Mouse (Mus musculus) adrenal gland, postnatal 0 days (tissue): ENCODE measurements around the gene Krtap4-7. TPM values are rescaled to one million over a fixed set of nuclear protein-coding genes. Genes with fewer than 3 reads are reported as not detected.

ENCODE experiments used
- polyA plus RNA-seq: library from polyadenylated mRNA; unstranded; fragments of >200 nt; fragmentation: Nextera tagmentation; extraction: Ambion mirVana; gene quantifications from 2 replicates; pipeline ENCODE4 v1.2.1, GENCODE M21; 2015

Krtap4-7 gene
- polyA plus RNA-seq: not detected in 2 replicates

DNA sequence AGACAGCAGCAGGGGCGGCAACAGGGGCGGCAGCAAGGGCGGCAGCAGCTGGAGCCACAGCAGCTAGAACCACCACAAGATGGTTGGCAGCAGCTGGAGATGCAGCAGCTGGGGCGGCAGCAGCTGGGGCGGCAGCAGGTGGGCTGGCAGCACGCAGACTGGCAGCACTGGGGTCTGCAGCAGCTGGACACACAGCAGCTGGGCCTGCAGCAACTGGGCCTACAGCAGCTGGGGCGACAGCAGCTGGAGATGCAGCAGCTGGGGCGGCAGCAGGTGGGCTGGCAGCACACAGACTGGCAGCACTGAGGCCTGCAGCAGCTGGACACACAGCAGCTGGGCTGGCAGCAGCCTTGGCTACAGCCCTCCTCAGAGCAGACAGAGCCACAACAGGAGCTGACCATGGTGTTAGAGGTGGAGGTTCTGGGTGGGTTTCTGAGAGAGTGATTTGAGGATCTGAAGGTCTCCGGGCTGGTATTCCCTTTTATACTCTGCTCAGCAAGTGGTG, at the start of gene Krtap4-7:
Gene Krtap4-7 (minus strand): TSS at position 455 of the 505 bp plus-strand sequence.

DNA sequence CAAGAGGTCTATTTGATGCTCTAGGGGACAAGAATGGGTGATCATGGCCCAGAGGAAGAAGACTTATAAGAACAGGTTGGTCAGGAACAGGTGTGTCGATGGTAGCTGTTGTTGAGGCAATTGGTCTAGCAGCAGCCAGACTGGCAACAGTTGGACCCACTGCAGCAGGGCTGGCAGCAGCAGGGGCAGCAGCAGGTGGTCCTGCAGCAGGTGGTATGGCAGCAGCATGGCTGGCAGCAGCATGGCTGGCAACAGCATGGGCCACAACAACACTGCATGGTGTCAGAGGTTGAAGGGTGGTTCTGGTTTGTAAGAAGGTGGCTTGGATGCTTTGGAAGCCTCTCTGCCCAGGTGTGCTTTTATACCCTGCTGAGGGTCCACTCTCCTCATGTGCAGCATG, 46.6 kb upstream of the Krtap4-7 start, which contains the start of gene Gm14190:
Gene Gm14190 (minus strand): TSS at position 278 of the 400 bp plus-strand sequence.

DNA sequence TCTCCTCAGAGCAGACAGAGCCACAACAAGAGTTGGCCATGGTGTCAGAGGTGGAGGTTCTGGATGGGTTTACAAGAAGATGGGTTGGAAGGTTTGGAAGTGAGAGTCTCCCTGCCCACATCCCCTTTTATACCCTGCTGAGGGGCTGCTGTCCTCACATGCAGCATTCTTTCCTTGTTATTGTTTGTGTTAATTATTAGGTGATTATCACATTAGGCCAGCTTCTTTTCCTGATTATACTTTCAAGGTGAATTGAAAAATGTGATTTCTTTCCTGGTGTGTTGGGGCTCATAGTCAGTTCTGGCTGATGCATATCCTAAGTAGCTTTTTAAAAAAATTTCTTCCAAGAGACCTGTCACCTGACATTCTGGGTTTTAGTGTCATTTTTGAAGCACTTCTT, 22.0 kb upstream of the Krtap4-7 start, which contains the start of gene Krtap4-6:
Gene Krtap4-6 (minus strand): TSS at position 101 of the 400 bp plus-strand sequence.

DNA sequence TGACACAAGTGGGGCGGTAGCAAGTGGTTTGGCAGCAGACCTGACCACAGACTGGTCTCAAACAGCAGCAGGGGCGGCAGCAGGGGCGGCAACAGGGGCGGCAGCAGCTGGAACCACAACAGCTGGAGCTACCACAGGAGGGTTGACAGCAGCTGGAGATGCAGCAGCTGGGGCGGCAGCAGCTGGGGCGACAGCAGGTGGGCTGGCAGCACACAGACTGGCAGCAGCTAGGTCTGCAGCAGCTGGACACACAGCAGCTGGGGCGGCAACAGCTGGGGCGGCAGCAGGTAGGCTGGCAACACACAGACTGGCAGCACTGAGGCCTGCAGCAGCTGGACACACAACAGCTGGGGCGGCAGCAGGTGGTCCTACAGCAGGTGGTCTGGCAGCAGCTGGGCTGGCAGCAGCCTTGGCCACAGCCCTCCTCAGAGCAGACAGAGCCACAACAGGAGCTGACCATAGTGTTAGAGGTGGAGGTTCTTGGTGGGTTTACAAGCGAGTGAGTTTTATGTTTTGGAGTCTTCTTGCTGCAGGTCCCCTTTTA, 14.7 kb upstream of the Krtap4-7 start, which contains the start of gene Gm11563:
Gene Gm11563 (minus strand): TSS at position 494 of the 544 bp plus-strand sequence.

DNA sequence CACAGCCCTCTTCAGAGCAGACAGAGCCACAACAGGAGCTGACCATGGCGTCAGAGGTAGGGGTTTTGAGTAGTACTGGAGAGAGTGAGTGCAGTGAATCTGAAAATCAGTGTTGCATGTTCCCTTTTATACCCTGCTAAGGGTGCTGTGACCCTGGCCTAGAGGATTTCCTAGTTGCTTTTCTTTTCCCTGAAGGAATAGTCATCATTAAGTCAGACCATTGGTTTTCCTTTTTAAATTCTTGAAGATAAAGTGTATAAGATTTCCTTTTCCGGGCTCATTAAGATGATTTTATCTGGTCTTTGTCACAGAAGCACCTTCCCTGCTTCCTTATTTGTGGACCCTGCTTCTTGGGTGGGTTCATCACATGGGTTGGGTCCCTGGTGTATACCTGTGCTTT, 6.2 kb upstream of the Krtap4-7 start, which contains the start of gene Gm11555:
Gene Gm11555 (minus strand): TSS at position 101 of the 400 bp plus-strand sequence.

DNA sequence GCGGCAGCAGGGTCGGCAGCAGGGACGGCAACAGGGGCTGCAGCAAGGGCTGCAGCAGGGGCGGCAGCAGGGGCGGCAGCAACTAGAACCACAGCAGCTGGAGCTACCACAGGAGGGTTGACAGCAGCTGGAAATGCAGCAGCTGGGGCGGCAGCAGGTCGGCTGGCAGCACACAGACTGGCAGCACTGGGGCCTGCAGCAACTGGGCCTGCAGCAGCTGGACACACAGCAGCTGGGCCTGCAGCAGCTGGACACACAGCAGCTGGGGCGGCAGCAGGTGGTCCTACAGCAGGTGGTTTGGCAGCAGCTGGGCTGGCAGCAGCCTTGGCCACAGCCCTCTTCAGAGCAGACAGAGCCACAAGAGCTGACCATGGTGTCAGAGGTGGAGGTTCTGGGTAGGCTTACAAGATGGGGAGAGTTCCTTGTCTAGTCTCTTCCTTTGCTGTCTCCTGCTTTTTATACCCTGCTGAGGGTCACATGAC, 9.2 kb downstream of the Krtap4-7 start, which contains the start of gene Krtap4-2:
Gene Krtap4-2 (minus strand): TSS at position 432 of the 482 bp plus-strand sequence.

DNA sequence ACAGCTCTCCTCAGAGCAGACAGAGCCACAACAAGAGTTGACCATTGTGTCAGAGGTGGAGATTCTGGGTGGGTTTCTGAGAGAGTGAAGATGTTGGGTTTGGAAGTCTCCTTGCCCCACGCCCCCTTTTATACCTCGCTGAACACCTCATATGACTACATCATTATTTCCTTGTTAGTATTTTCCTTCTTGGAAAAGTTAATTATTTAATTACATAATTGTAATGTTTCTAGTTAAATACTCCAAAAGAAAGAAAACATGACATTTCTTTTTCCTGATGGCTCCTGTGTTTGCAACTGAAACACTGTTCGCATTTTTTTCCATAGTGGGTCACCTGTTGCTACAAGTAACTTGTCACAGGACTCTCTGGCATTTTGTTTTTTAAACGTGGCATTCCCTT, 15.8 kb downstream of the Krtap4-7 start, which contains the start of gene Krtap4-1:
Gene Krtap4-1 (minus strand): TSS at position 101 of the 400 bp plus-strand sequence.

DNA sequence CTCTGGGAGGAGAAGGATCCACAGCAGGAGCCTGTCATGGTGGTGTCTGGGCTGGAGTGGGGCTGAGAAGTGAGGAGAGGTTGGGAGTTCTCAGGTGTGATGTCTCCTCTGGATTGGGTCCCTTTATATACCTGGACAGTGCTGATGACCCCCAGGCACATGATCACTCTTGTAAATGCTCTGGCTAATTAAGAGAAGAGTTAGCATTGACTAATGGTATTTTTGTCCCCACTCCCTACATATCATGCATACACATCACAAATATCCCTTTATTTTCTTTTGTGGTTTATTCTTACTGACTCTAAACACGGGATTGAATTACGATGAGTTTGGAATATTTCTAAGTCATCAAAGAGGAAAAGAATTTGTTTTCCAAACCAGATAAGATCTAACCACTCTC, 23.6 kb downstream of the Krtap4-7 start, which contains the start of gene Gm11562:
Gene Gm11562 (minus strand): TSS at position 101 of the 400 bp plus-strand sequence.

DNA sequence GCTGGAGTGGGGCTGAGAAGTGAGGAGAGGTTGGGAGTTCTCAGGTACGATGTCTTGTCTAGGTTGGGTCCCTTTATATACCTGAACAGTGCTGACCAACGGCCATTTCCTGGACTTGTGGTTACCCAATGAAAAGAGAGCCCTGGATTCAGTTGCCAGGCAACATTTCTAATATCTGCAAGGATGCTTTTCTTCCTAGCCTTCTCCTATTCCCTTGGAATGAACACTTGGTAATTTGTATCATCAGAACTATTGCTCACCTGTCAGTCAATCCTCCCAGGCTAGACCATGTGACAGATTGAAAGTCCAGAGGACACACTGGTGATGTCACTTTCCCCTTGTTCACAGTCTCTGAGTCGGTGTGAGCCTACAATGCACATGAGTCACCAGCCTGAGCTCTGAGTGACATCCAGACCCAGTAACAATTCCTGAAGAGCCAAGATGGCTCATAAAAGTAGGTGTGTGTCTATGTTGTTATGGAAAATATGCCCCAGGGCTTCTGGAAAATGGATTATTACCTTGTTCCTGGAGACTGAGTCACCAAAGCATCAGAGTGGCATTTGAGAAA, 29.0 kb downstream of the Krtap4-7 start, which contains the start of gene Krtap2-4:
Gene Krtap2-4 (minus strand): TSS at position 51 of the 568 bp plus-strand sequence.

DNA sequence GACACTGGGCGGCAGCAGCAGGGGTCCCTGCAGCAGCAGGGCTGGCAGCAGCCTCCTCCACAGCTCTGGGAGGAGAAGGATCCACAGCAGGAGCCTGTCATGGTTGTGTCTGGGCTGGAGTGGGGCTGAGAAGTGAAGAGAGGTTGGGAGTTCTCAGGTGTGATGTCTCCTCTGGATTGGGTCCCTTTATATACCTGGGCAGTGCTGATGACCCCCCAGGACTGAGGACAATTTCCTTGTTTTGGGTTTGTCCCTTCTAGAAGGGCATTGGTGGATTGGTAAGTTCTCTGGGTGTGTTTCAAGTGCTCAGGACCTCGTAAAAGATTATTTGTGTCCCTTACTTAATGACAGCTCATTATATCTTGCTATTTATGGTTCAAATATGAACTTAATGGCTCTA, 33.8 kb downstream of the Krtap4-7 start, which contains the start of gene Gm11937:
Gene Gm11937 (minus strand): TSS at position 101 of the 400 bp plus-strand sequence.

DNA sequence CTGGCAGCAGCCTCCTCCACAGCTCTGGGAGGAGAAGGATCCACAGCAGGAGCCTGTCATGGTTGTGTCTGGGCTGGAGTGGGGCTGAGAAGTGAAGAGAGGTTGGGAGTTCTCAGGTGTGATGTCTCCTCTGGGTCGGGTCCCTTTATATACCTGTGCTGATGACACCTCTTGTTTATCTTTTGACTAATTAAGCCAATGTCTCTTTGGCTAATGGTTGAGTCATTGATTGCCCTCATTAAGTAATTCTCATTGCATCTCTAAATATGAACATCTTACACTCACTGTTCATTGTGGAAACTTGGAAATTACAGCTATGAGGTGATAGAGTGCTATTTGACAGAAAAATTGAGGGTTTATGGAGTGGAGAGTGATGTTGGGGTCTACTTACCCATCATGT, 40.7 kb downstream of the Krtap4-7 start, which contains the start of gene Gm11938:
Gene Gm11938 (minus strand): TSS at position 101 of the 400 bp plus-strand sequence.

DNA sequence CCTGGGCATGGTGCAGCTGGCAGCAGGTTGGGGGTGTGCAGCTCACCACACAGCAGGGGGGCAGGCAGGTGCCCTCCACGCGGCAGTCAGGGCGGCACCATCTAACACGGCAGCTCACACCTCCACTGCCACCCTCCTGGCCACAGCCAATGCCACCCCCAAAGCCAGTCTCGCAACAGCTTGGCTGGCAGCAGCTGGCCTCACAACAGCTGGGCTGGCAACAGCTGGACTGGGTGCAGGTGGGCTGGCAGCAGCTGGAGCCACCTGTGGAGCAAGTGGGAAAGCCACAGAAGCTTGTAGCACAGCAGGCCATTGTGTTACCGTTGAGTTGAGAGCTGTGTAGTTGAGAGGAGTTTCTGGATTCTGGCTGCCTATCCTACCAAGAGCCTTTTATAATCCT, 46.1 kb downstream of the Krtap4-7 start, which contains the start of gene Krtap9-3:
Gene Krtap9-3 (minus strand): TSS at position 364 of the 400 bp plus-strand sequence.

Other genes starting within 250 kb of the Krtap4-7 start
- not detected in 2 replicates for gene Krt12, start 221.8 kb downstream of the Krtap4-7 start, polyA plus RNA-seq
- gene Krt20, start 205.9 kb downstream of the Krtap4-7 start, polyA plus RNA-seq: 1.3 and 3.1 TPM in 2 replicates
- 1.7 and 3.0 TPM in 2 replicates for gene Krt23, start 151.0 kb downstream of the Krtap4-7 start, polyA plus RNA-seq
- gene Krt39, start 122.8 kb downstream of the Krtap4-7 start, polyA plus RNA-seq: not detected in 2 replicates
- gene Krt40, start 100.9 kb downstream of the Krtap4-7 start, polyA plus RNA-seq: not detected in 2 replicates
- gene Krtap3-3, start 93.2 kb downstream of the Krtap4-7 start, polyA plus RNA-seq: not detected in 2 replicates
- gene Krtap3-2, start 87.2 kb downstream of the Krtap4-7 start, polyA plus RNA-seq: not detected in 2 replicates
- gene Gm11939, start 84.6 kb downstream of the Krtap4-7 start, polyA plus RNA-seq: not detected in 2 replicates
- gene Krtap3-1, start 77.5 kb downstream of the Krtap4-7 start, polyA plus RNA-seq: not detected in 2 replicates
- not detected in 2 replicates for gene Krtap1-5, start 63.1 kb downstream of the Krtap4-7 start, polyA plus RNA-seq
- gene Krtap1-4, start 60.4 kb downstream of the Krtap4-7 start, polyA plus RNA-seq: not detected in 2 replicates
- gene Krtap1-3, start 52.8 kb downstream of the Krtap4-7 start, polyA plus RNA-seq: not detected in 2 replicates
- gene Krtap9-3, start 46.0 kb downstream of the Krtap4-7 start, polyA plus RNA-seq: not detected in 2 replicates
- not detected in 2 replicates for gene Gm11938, start 40.8 kb downstream of the Krtap4-7 start, polyA plus RNA-seq
- not detected in 2 replicates for gene Gm11937, start 33.9 kb downstream of the Krtap4-7 start, polyA plus RNA-seq
- gene Krtap2-4, start 29.2 kb downstream of the Krtap4-7 start, polyA plus RNA-seq: not detected in 2 replicates
- gene Gm11562, start 23.7 kb downstream of the Krtap4-7 start, polyA plus RNA-seq: not detected in 2 replicates
- not detected in 2 replicates for gene Krtap4-1, start 15.9 kb downstream of the Krtap4-7 start, polyA plus RNA-seq
- not detected in 2 replicates for gene Krtap4-2, start 9.0 kb downstream of the Krtap4-7 start, polyA plus RNA-seq
- gene Gm11555, start 6.1 kb upstream of the Krtap4-7 start, polyA plus RNA-seq: not detected in 2 replicates
- not detected in 2 replicates for gene Gm11563, start 14.9 kb upstream of the Krtap4-7 start, polyA plus RNA-seq
- not detected in 2 replicates for gene Krtap4-6, start 21.9 kb upstream of the Krtap4-7 start, polyA plus RNA-seq
- not detected in 2 replicates for gene Gm14190, start 46.7 kb upstream of the Krtap4-7 start, polyA plus RNA-seq
- gene Gm14180, start 90.2 kb upstream of the Krtap4-7 start, polyA plus RNA-seq: not detected in 2 replicates
- not detected in 2 replicates for gene Gm11595, start 128.8 kb upstream of the Krtap4-7 start, polyA plus RNA-seq
- gene Krtap4-8, start 136.6 kb upstream of the Krtap4-7 start, polyA plus RNA-seq: not detected in 2 replicates
- not detected in 2 replicates for gene Krtap4-9, start 141.1 kb upstream of the Krtap4-7 start, polyA plus RNA-seq
- not detected in 2 replicates for gene Gm11596, start 149.4 kb upstream of the Krtap4-7 start, polyA plus RNA-seq
- gene Gm11569, start 154.8 kb upstream of the Krtap4-7 start, polyA plus RNA-seq: not detected in 2 replicates
- not detected in 2 replicates for gene Gm11554, start 160.4 kb upstream of the Krtap4-7 start, polyA plus RNA-seq
- not detected in 2 replicates for gene Krtap4-13, start 165.8 kb upstream of the Krtap4-7 start, polyA plus RNA-seq
- gene Gm11564, start 171.6 kb upstream of the Krtap4-7 start, polyA plus RNA-seq: not detected in 2 replicates
- gene 2300003K06Rik, start 194.0 kb upstream of the Krtap4-7 start, polyA plus RNA-seq: not detected in 2 replicates
- not detected in 2 replicates for gene Krtap4-16, start 207.5 kb upstream of the Krtap4-7 start, polyA plus RNA-seq
- gene Gm11568, start 213.8 kb upstream of the Krtap4-7 start, polyA plus RNA-seq: not detected in 2 replicates
- gene Gm11559, start 220.4 kb upstream of the Krtap4-7 start, polyA plus RNA-seq: not detected in 2 replicates
- gene Krtap9-1, start 229.3 kb upstream of the Krtap4-7 start, polyA plus RNA-seq: not detected in 2 replicates
- not detected in 2 replicates for gene Gm11567, start 235.1 kb upstream of the Krtap4-7 start, polyA plus RNA-seq